Mouse (Mus musculus) stomach, postnatal 0 days (tissue): ENCODE measurements around the gene Tgfb1i1.

Source experiments
- CTCF ChIP-seq: IDR thresholded peaks from 2 replicates; pipeline ENCODE4 v1.5.1; 2016; ENCODE audit warnings: antibody characterized with exemption, low read depth, mild to moderate bottlenecking, moderate library complexity
- EP300 ChIP-seq: optimal IDR thresholded peaks from 2 replicates; pipeline ENCODE3; 2016; ENCODE audit warnings: antibody characterized with exemption

DNA sequence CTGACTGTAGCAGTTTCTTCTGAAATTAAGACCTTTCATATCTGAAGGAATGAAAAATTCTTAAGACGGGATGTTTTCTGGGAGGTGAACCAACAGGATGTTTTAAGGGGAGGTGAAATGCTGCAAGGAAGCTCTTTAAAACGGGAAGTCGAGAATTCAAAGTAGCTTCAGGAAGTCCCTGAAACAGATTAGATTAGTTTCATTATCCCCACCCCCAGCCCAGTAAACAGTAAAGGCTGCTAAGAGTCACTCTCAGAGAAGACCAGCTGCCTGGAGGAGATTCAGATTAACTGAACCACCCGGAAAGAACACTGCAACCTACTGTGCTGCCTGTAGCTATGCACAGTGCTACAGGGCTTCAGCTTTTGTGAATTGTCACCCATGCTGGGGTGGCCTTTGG is 26.7 kb upstream of the Tgfb1i1 start:
- TF ChIP-seq CTCF (no peak), EP300 (no peak)
